Mouse (Mus musculus) layer of hippocampus, adult 18-20 months (tissue): ENCODE results near the gene Rpusd1. TPM values are rescaled to one million over a fixed set of nuclear protein-coding genes. Genes with fewer than 3 reads are reported as not detected.

Source experiments
- DNase-seq, 2 experiments: peaks; one replicate each; pipeline ENCODE4 v3.0.0; 2022; ENCODE audit warnings: low spot score in 2 of 2
- microRNA-seq, 2 experiments: library from miRNA; unstranded; fragments of <30 nt; microRNA quantifications; one replicate each; pipeline ENCODE4 v1.2.0; 2021
- total RNA-seq, 2 experiments: library from RNA; stranded (reverse); gene quantifications; 2 replicates each; pipeline ENCODE4 v1.2.3; 2021

Gene Rpusd1
- total RNA-seq, 2 experiments from 2014 or later, result 63.5 to 64.1 TPM

DNA sequence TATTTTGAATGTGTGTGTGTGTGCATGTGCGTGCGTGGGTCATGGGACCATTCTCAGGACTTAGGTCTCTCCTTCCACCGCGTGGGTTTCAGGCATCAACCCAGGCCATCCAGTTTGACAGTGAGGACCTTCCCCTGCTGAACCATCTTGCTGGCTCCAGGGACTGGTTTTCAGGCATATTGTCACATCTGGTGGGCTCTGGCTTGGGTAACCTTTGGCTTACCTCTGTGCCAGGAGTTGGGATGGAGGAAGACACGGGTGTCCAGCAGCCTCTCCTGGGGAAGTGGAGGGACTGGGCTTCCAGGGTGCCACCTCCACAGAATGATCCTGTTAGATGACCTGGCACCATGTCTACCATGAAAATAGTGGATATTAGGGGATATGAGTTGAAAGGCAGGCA lies 50.5 kb downstream of the Rpusd1 start:
- DNase-seq, result no peak

Small RNA genes within 50 kb of the gene (microRNA-seq; reads per million reads assigned to microRNA genes)
- gene Gm25083 (0 reads per million in 2 experiments), gene Mir6966 (1.7 to 1.8 reads per million in 2 experiments)

Other genes starting within 250 kb of the Rpusd1 start
- under 1 TPM; 0.15 to 0.47 TPM for gene Sstr5, start 230.4 kb upstream of the Rpusd1 start, total RNA-seq
- 10 to 100 TPM; 55.6 to 60.1 TPM for gene Sox8, start 157.0 kb upstream of the Rpusd1 start, total RNA-seq
- gene Lmf1, start 148.6 kb upstream of the Rpusd1 start, total RNA-seq, result 10 to 100 TPM; 24.9 to 25.6 TPM
- gene Gng13, start 10.5 kb upstream of the Rpusd1 start, total RNA-seq, result 100 to 1,000 TPM; 130 to 131 TPM
- gene Chtf18, start 251 bp upstream of the Rpusd1 start, total RNA-seq, result 1 to 10 TPM; 1.5 to 1.8 TPM
- gene Mslnl, start 8.4 kb downstream of the Rpusd1 start, total RNA-seq, result under 1 TPM in 1 of 2 experiments, not detected in 1; 0.13 TPM
- gene Msln, start 26.7 kb downstream of the Rpusd1 start, total RNA-seq, result 1 to 10 TPM in 1 of 2 experiments, under 1 TPM in 1; 0.46 to 1.2 TPM
- 10 to 100 TPM; 30.6 to 38.5 TPM for gene Narfl, start 46.1 kb downstream of the Rpusd1 start, total RNA-seq
- 100 to 1,000 TPM; 103 to 109 TPM for gene Haghl, start 58.0 kb downstream of the Rpusd1 start, total RNA-seq
- gene Ccdc78, start 58.9 kb downstream of the Rpusd1 start, total RNA-seq, result under 1 TPM; 0.36 to 0.40 TPM
- 10 to 100 TPM; 88.8 to 99.3 TPM for gene Fam173a, start 65.2 kb downstream of the Rpusd1 start, total RNA-seq
- gene AC134908.4, start 68.0 kb downstream of the Rpusd1 start, total RNA-seq, result 1 to 10 TPM in 1 of 2 experiments, under 1 TPM in 1; 0.47 to 1.8 TPM
- 10 to 100 TPM; 81.1 to 83.3 TPM for gene Metrn, start 69.5 kb downstream of the Rpusd1 start, total RNA-seq
- 100 to 1,000 TPM; 664 to 720 TPM for gene Fbxl16, start 81.4 kb downstream of the Rpusd1 start, total RNA-seq
- 10 to 100 TPM; 22.6 to 26.4 TPM for gene Wdr24, start 96.0 kb downstream of the Rpusd1 start, total RNA-seq
- 10 to 100 TPM; 52.7 to 55.5 TPM for gene Jmjd8, start 101.2 kb downstream of the Rpusd1 start, total RNA-seq
- gene Stub1, start 105.7 kb downstream of the Rpusd1 start, total RNA-seq, result 100 to 1,000 TPM; 158 to 165 TPM
- 10 to 100 TPM; 42.1 to 43.4 TPM for gene Rhbdl1, start 109.6 kb downstream of the Rpusd1 start, total RNA-seq
- 10 to 100 TPM; 21.9 to 22.1 TPM for gene Gm20683, start 114.1 kb downstream of the Rpusd1 start, total RNA-seq
- 100 to 1,000 TPM in 1 of 2 experiments, 10 to 100 TPM in 1; 98.3 to 109 TPM for gene Rhot2, start 117.2 kb downstream of the Rpusd1 start, total RNA-seq
- gene Wdr90, start 133.8 kb downstream of the Rpusd1 start, total RNA-seq, result 10 to 100 TPM; 20.1 to 21.7 TPM
- gene Mcrip2, start 141.1 kb downstream of the Rpusd1 start, total RNA-seq, result 10 to 100 TPM; 23.3 to 23.7 TPM
- gene Mettl26, start 147.4 kb downstream of the Rpusd1 start, total RNA-seq, result 10 to 100 TPM; 36.3 TPM
- 1 to 10 TPM; 1.7 to 2.2 TPM for gene Wfikkn1, start 153.2 kb downstream of the Rpusd1 start, total RNA-seq
- 10 to 100 TPM; 49.4 to 54.7 TPM for gene Rab40c, start 192.1 kb downstream of the Rpusd1 start, total RNA-seq
- gene Pigq, start 217.3 kb downstream of the Rpusd1 start, total RNA-seq, result 100 to 1,000 TPM; 108 to 113 TPM
- gene Nhlrc4, start 217.3 kb downstream of the Rpusd1 start, total RNA-seq, result under 1 TPM; 0.32 to 0.36 TPM
- gene A930017K11Rik, start 224.9 kb downstream of the Rpusd1 start, total RNA-seq, result under 1 TPM; 0.99 TPM